Mouse (Mus musculus) adrenal gland, postnatal 4 days (tissue): ENCODE data around the gene Chaf1b. TPM values are rescaled to one million over a fixed set of nuclear protein-coding genes. Genes with fewer than 3 reads are reported as not detected.

Experiments used
- DNase-seq, 2 experiments: peaks; one replicate each; pipeline ENCODE4 v3.0.0; 2021 to 2022; ENCODE audit warnings: low spot score in 2 of 2, mixed read lengths in 2 of 2
- total RNA-seq, 2 experiments: library from RNA; stranded (reverse); gene quantifications; 2 replicates each; pipeline ENCODE4 v1.2.3; 2021

The Chaf1b gene
- total RNA-seq, 2 experiments from 2014 or later: 26.1 to 28.5 TPM

- DNase-seq: no peak
Observed at GRCm38 (mm10) chr16:93942796-93943502, 59.2 kb downstream of the Chaf1b start.

GRCm38 (mm10) chr16:93944301-93944700 is 60.6 kb downstream of the Chaf1b start:
- DNase-seq: no peak

- DNase-seq: no peak
Observed at GRCm38 (mm10) chr16:93947396-93947795, 63.7 kb downstream of the Chaf1b start.

Other genes with a start within 250 kb of the Chaf1b start
- 1 to 10 TPM; 4.3 TPM for gene Cbr3, start 200.7 kb upstream of the Chaf1b start, total RNA-seq
- gene Dop1b, start 172.0 kb upstream of the Chaf1b start, total RNA-seq: 10 to 100 TPM; 27.6 to 34.0 TPM
- 10 to 100 TPM; 38.9 to 40.2 TPM for gene Morc3, start 51.8 kb upstream of the Chaf1b start, total RNA-seq
- gene Cldn14, start 124.9 kb downstream of the Chaf1b start, total RNA-seq: 1 to 10 TPM in 1 of 2 experiments, not detected in 1; 1.9 TPM
- gene Sim2, start 201.0 kb downstream of the Chaf1b start, total RNA-seq: 1 to 10 TPM in 1 of 2 experiments, not detected in 1; 3.5 TPM